Mouse (Mus musculus) stomach, embryonic 14.5 days (tissue): Measurements from ENCODE around the gene Dlg3. TPM values are rescaled to one million over a fixed set of nuclear protein-coding genes. Genes with fewer than 3 reads are reported as not detected.

Experiments
- ATAC-seq: fragments of 200-750 bp; cut with Nextera tagmentation; 2 replicates; pipeline ENCODE4 v1.8.0; 2017; ENCODE audit warnings: low read depth, moderate TSS enrichment; ENCODE audit not compliant: insufficient number of reproducible peaks, insufficient read depth, low FRiP score
- H3K27ac ChIP-seq: fragments of 300-500 bp; sonication (generic); 2 replicates; pipeline ENCODE4 v1.5.1; 2014; ENCODE audit warnings: mild to moderate bottlenecking, low read length, moderate library complexity, mixed read lengths
- H3K27me3 ChIP-seq: fragments of 300-500 bp; sonication (generic); 2 replicates; pipeline ENCODE4 v1.6.1; 2014; ENCODE audit warnings: low read length, control low read depth, mixed read lengths; ENCODE audit not compliant: control insufficient read depth, insufficient read depth
- H3K36me3 ChIP-seq: fragments of 300-500 bp; sonication (generic); 2 replicates; pipeline ENCODE4 v1.6.1; 2014; ENCODE audit warnings: mild to moderate bottlenecking, control low read depth, low read length, moderate library complexity, mixed read lengths; ENCODE audit not compliant: control insufficient read depth, insufficient read depth
- H3K4me1 ChIP-seq: fragments of 300-500 bp; sonication (generic); 2 replicates; pipeline ENCODE4 v1.6.1; 2014; ENCODE audit warnings: low read length, control low read depth, mixed read lengths; ENCODE audit not compliant: control insufficient read depth, insufficient read depth
- H3K4me2 ChIP-seq: fragments of 300-500 bp; sonication (generic); replicated peaks from 2 replicates; pipeline ENCODE4 v1.6.1; 2014; ENCODE audit warnings: low read depth, low read length, control low read depth
- H3K4me3 ChIP-seq: fragments of 300-500 bp; sonication (generic); 2 replicates; pipeline ENCODE4 v1.5.1; 2014; ENCODE audit warnings: low read depth, low read length, control low read depth
- H3K9ac ChIP-seq: fragments of 300-500 bp; sonication (generic); replicated peaks from 2 replicates; pipeline ENCODE4 v1.6.1; 2014; ENCODE audit warnings: low read depth, mild to moderate bottlenecking, control low read depth, low read length, moderate library complexity, mixed read lengths
- H3K9me3 ChIP-seq: fragments of 300-500 bp; sonication (generic); 2 replicates; pipeline ENCODE4 v1.6.1; 2016; ENCODE audit warnings: low read depth, low read length, control low read depth; ENCODE audit not compliant: control insufficient read depth
- WGBS: fragments of 180-500 bp; shearing (Covaris S2); extraction: QIAGEN DNeasy Blood & Tissue Kit; methylation state at CpG from one replicate; pipeline ENCODE4 v1.1.7; 2014; 5-methylcytosine and 5-hydroxymethylcytosine counted together
- polyA plus RNA-seq: library from polyadenylated mRNA; unstranded; fragments of >200 nt; fragmentation: Nextera tagmentation; extraction: Ambion mirVana; gene quantifications from 2 replicates; pipeline ENCODE4 v1.2.1, GENCODE M21; 2014

The Dlg3 gene
- polyA plus RNA-seq, 1 experiment from 2014 or later: 9.6 TPM

DNA sequence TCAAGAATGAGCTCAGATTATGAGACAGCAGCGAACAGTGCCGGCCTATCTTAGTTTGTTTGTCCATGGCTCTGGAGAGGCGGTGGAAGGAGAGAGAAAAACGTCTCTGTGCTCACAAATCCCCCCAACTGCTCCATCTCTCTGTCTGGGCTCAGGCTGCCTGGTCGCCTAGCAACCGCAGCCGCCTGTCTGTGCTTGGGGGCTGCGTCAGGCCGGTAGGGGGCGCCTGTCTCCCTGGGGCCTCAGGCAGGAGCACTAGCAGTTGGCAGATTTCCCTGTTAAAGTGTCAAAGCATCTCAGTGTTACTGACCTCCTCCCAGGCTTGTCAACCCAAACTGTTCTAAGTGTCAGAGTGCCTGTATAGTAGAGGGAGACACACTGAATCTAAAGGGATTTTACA lies 25.6 kb upstream of the Dlg3 start:
- no peaks in the 10 kb centered on the region for H3K4me1 ChIP-seq
- no peaks in the 10 kb centered on the region for H3K36me3 ChIP-seq
- no peak overlapping the region for H3K27ac ChIP-seq
- no peak overlapping the region for H3K9ac ChIP-seq
- no peaks in the 10 kb centered on the region for H3K9me3 ChIP-seq
- H3K4me3 ChIP-seq: no peak overlapping the region
- no peak for ATAC-seq
- H3K4me2 ChIP-seq: no peak overlapping the region
- WGBS: 8% methylated on average over 10 of the region's 10 CpGs
- H3K27me3 ChIP-seq: no peaks in the 10 kb centered on the region

DNA sequence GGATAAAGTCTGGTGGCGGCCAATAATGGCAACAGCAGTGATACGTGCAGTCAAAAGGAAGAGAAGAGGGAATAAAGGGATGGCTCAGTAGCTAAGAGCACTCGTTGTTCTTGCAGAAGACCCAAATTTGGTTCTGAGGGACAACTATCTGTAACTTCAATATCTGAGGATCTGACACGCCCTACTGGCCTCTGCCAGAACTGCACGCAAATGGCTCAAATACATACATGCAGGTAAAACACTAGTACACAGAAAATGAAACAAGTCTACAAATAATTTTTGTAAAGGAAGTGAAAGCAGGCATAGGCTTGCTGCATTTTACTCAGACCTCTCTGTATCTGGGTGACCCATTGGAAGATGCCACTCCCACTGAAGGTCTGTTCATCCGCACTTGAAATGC lies 1.7 kb upstream of the Dlg3 start:
- Histone ChIP-seq H3K36me3 (no peaks in the 10 kb centered on the region), H3K9ac (no peak overlapping the region), H3K4me2 (no peak overlapping the region), H3K4me3 (no peak overlapping the region), H3K9me3 (no peaks in the 10 kb centered on the region), H3K4me1 (no peaks in the 10 kb centered on the region), H3K27me3 (no peaks in the 10 kb centered on the region), H3K27ac (no peak overlapping the region)
- no peak for ATAC-seq
- WGBS: 85% methylated on average over 6 of the region's 6 CpGs

DNA sequence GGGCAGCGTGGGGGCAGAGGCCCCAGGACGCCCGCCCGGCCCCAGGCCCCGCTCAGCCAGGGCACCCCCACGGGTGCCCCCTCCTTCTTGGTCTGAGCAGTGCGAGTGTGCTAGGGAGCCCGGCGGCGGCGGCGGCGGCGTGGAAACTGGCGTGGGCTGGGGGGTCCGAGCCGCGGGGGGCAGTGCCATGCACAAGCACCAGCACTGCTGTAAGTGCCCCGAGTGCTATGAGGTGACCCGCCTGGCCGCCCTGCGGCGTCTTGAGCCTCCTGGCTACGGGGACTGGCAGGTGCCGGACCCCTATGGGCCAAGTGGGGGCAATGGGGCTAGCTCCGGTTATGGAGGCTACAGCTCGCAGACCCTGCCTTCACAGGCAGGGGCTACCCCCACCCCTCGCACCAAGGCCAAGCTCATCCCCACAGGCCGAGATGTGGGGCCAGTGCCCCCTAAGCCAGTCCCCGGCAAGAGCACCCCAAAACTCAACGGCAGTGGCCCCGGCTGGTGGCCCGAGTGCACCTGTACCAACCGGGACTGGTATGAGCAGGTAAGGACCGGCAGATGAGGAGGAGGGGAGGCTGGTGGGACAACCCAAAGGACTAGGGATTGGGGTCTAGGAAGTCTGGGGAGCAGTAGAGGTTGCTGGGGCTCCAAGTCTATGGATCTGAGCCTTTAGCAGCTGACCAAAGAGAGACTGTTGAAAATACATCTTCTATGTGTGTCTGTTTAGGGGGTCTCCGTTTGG lies 534 bp downstream of the Dlg3 start:
- Histone ChIP-seq H3K4me2 (peak overlapping the region; percentile 62), H3K27ac (no peak overlapping the region), H3K36me3 (no peaks in the 10 kb centered on the region), H3K27me3 (no peaks in the 10 kb centered on the region), H3K9me3 (no peaks in the 10 kb centered on the region), H3K4me1 (no peaks in the 10 kb centered on the region), H3K9ac (no peak overlapping the region), H3K4me3 (peak overlapping the region; percentile 31)
- ATAC-seq: no peak
- WGBS: 36% methylated on average over 35 of the region's 36 CpGs

DNA sequence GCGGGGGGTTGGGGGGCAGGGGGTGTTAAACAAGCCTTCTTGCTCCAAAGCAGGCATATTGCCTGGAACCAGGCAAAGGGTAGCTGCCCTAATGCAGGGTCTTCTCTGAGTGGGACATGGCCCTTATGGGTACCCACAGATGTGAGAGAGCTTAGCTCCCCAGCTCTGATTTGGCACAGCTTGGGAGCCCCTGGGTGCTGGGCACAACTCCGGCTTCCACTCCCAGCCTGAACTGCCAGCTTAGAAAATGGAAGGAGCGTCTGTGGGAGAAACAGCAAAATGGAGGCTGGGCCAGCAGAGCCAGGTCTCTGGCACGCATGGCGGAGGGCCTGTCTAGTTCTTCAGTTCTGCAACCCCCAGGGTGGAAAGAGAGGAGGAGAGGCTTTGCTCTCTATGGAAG lies 1.8 kb downstream of the Dlg3 start:
- Histone ChIP-seq H3K27ac (no peak overlapping the region), H3K9ac (no peak overlapping the region), H3K4me2 (no peak overlapping the region), H3K9me3 (no peaks in the 10 kb centered on the region), H3K4me1 (no peaks in the 10 kb centered on the region), H3K36me3 (no peaks in the 10 kb centered on the region), H3K27me3 (no peaks in the 10 kb centered on the region), H3K4me3 (no peak overlapping the region)
- no peak for ATAC-seq
- 89% methylated on average over 5 of the region's 5 CpGs for WGBS

DNA sequence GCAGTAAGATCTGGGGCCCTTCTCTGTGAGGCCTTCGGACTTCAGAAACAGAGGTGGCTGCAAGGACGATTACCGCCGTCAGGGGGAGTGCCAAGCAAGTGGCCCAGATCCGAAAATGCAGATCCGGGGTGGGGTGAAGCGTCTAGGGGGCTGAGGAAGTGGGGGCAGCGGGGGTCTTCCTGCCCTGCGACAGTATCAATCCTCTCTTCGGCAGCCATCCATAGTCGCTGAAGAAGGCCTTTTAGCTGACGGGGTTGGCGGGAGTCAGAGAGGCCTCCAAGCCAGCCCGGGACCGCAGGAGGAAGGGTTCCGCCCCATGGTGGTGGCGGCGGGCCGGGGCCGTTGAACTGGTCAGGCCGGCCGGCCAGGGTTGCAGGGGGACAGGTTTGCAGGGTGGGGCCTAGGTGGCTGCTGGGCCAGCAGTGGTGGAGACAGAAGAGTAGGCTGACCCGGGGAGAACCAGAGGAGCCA lies 6.9 kb downstream of the Dlg3 start:
- Histone ChIP-seq H3K36me3 (no peaks in the 10 kb centered on the region), H3K4me2 (peak overlapping the region; percentile 45), H3K27ac (peak overlapping the region; percentile 21; the same call in 1 of the 2 replicates), H3K4me1 (no peaks in the 10 kb centered on the region), H3K27me3 (no peaks in the 10 kb centered on the region), H3K4me3 (peak overlapping the region; percentile 37), H3K9ac (peak overlapping the region; percentile 65; the same call in 1 of the 2 replicates), H3K9me3 (no peaks in the 10 kb centered on the region)
- peak; percentile 51 for ATAC-seq
- WGBS: 13% methylated on average over 23 of the region's 23 CpGs

DNA sequence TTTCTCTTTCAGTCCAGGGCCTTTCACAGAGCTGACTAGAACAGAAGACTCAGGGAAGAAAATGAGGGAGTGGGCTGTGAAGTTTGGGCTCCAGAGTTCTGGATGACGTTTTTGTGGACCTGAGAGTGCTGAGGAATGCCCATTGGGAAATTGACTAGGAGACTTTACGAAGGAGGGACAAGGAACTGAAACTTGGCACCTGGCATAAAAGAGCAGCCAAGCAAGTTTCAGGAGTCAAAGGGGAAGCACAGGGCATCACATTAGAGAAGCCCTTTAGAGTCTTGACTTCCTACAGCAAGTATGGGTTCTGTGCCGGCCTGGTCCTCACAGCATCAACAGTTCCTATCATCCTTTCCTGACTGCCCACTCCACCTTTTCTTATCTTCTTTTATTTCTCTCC lies 7.9 kb downstream of the Dlg3 start:
- Histone ChIP-seq H3K27ac (no peak overlapping the region), H3K4me1 (no peaks in the 10 kb centered on the region), H3K9ac (no peak overlapping the region), H3K4me2 (no peak overlapping the region), H3K4me3 (no peak overlapping the region), H3K9me3 (no peaks in the 10 kb centered on the region), H3K27me3 (no peaks in the 10 kb centered on the region), H3K36me3 (no peaks in the 10 kb centered on the region)
- 86% methylated on average over 3 of the region's 3 CpGs for WGBS
- ATAC-seq: no peak

DNA sequence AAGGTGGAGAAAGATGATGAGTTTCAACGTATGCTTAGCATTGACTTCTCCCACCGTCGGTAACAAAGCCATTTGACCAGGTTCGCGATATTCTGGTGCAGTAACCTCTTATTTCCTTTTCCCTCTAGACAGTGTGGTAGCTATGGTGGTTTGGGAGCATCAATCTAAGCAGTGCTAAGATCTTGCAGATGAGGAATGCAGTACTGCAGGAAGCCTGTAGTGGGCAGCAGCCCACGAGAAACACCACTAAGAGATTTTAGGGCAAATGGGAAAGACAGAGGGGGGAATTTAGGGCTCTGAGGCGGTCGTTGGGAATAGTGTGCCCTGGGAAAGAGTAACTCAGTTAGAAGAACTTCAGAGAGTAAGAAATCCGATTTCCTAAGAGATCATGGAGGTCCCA lies 9.0 kb downstream of the Dlg3 start:
- 0 out of 2 replicates have a peak, but pooled peaks cover 2% of the 10 kb centered on the region for H3K4me1 ChIP-seq

DNA sequence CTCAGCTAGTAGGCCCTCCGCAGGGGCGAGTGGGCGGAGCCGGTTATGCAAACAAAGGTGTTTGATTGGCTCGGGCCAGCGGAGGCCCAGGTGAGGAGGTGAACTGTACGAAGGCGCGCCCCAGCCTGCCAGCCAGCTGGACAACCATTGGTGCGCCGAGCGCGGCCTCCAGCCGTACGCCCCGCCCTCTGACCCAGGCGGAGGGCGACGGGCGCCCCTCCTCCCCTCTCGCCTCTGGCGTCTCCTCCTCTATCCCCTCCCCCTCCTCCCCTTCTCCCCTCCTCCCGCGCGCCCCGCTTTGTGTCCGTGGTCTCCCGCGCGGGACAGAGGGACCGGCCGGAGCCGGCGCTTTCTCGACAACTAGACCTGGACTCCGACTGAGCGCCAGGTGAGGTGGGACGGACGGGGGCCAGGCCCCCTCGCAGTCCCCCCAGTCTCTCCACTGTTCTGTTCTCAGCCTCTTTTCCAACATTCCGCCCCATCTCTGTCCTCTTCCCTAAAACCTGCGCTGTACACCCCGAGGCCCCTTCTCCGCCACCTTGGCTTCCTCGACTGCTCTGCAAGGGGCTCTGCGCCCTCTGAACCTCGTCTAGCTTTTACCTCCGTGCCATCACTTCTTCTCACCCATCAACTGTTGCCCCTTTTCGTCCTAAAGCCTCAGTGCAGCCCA lies 9.6 kb downstream of the Dlg3 start:
- Histone ChIP-seq H3K4me2 (peak overlapping the region; percentile 45), H3K4me1 (0 out of 2 replicates have a peak, but pooled peaks cover 4% of the 10 kb centered on the region), H3K9ac (peak overlapping the region; percentile 45), H3K27me3 (no peaks in the 10 kb centered on the region), H3K9me3 (no peaks in the 10 kb centered on the region), H3K27ac (peak overlapping the region; percentile 84), H3K36me3 (no peaks in the 10 kb centered on the region), H3K4me3 (peak overlapping the region; percentile 50)
- peak; percentile 95 for ATAC-seq
- 22% methylated on average over 37 of the region's 49 CpGs for WGBS

More for the DNA sequence above, 9.0 kb downstream of the Dlg3 start:
- Histone ChIP-seq H3K27ac (peak overlapping the region; percentile 84; the same call in 1 of the 2 replicates), H3K27me3 (no peaks in the 10 kb centered on the region), H3K4me3 (peak overlapping the region; percentile 50), H3K9me3 (no peaks in the 10 kb centered on the region), H3K9ac (no peak overlapping the region; the same call in 1 of the 2 replicates), H3K36me3 (no peaks in the 10 kb centered on the region), H3K4me2 (peak overlapping the region; percentile 45)
- peak; percentile 16; the same call in 1 of the 2 replicates for ATAC-seq
- WGBS: 19% methylated on average over 9 of the region's 9 CpGs
